Mouse (Mus musculus) ES-E14 (cell line): ENCODE data around the gene Mttp.

Source experiments
- CHD2 ChIP-seq: IDR thresholded peaks from 2 replicates; pipeline ENCODE4 v1.6.1; 2014; ENCODE audit warnings: mild to moderate bottlenecking, low read depth, low read length, inconsistent platforms
- HCFC1 ChIP-seq: IDR thresholded peaks from 2 replicates; pipeline ENCODE4 v1.6.1; 2012; ENCODE audit warnings: low read length, inconsistent platforms, borderline replicate concordance; ENCODE audit not compliant: insufficient read depth
- MAFK ChIP-seq: IDR thresholded peaks from 2 replicates; pipeline ENCODE4 v1.6.1; 2014; ENCODE audit warnings: mild to moderate bottlenecking, low read depth, low read length, inconsistent platforms; ENCODE audit not compliant: insufficient read depth
- ZC3H11A ChIP-seq: IDR thresholded peaks from 2 replicates; pipeline ENCODE4 v1.6.1; 2012; ENCODE audit warnings: low read depth, mild to moderate bottlenecking, inconsistent platforms, low read length, borderline replicate concordance
- ZNF384 ChIP-seq: IDR thresholded peaks from 2 replicates; pipeline ENCODE4 v1.6.1; 2012; ENCODE audit warnings: low read depth, low read length, inconsistent platforms

DNA sequence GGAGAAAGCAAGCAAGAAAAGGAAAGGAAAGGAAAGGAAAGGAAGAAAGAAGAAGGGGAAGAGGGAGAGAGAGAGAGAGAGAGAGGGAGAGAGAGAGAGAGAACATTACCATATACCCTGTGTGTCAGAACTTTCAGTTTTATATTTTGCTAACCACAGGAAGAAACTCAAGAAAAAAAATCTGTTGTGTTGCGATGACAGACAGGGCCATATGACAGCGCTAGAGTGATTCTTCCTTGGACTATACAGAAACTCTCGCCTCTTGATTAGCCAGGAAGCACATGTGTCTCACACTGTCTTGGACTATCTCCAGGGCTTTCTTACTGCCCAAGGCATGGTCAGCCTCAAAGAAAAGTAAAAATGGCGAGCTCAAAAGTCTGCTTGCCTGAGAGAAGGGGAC lies 82.1 kb downstream of the Mttp start:
- TF ChIP-seq CHD2: no peak
- TF ChIP-seq HCFC1: no peak
- TF ChIP-seq MAFK: no peak
- TF ChIP-seq ZC3H11A: no peak
- TF ChIP-seq ZNF384: no peak
